Mouse (Mus musculus) limb, embryonic 15.5 days (tissue): ENCODE measurements around the gene Hist2h2ac. TPM values are rescaled to one million over a fixed set of nuclear protein-coding genes. Genes with fewer than 3 reads are reported as not detected.
"Not testable (repeated sequence)": the region's sequence is repeated elsewhere in the genome, so short reads cannot be mapped to it uniquely, and the experiment has no call there.

Experiments used
- ATAC-seq: fragments of 200-750 bp; cut with Nextera tagmentation; 2 replicates; pipeline ENCODE4 v1.8.0; 2017; ENCODE audit warnings: low read depth, moderate TSS enrichment; ENCODE audit not compliant: insufficient number of reproducible peaks, low FRiP score, low TSS enrichment
- H3K27ac ChIP-seq: fragments of 300-500 bp; sonication (generic); 2 replicates; pipeline ENCODE4 v1.5.1; 2015; ENCODE audit warnings: moderate library complexity, mild to moderate bottlenecking, inconsistent platforms
- H3K27me3 ChIP-seq: fragments of 300-500 bp; sonication (generic); 2 replicates; pipeline ENCODE4 v1.6.1; 2015; ENCODE audit warnings: inconsistent platforms
- H3K36me3 ChIP-seq: fragments of 300-500 bp; sonication (generic); 2 replicates; pipeline ENCODE4 v1.6.1; 2015; ENCODE audit warnings: inconsistent platforms
- H3K4me1 ChIP-seq: fragments of 300-500 bp; sonication (generic); 2 replicates; pipeline ENCODE4 v1.6.1; 2015; ENCODE audit warnings: inconsistent platforms
- H3K4me2 ChIP-seq: fragments of 300-500 bp; sonication (generic); 2 replicates; pipeline ENCODE4 v1.6.1; 2015; ENCODE audit warnings: mild to moderate bottlenecking, inconsistent platforms
- H3K4me3 ChIP-seq: fragments of 300-500 bp; sonication (generic); 2 replicates; pipeline ENCODE4 v1.5.1; 2015; ENCODE audit warnings: mild to moderate bottlenecking, inconsistent platforms
- H3K9ac ChIP-seq: fragments of 300-500 bp; sonication (generic); 2 replicates; pipeline ENCODE4 v1.6.1; 2015; ENCODE audit warnings: inconsistent platforms
- H3K9me3 ChIP-seq: fragments of 300-500 bp; sonication (generic); 2 replicates; pipeline ENCODE4 v1.6.1; 2016; ENCODE audit warnings: inconsistent platforms
- WGBS: fragments of 180-500 bp; shearing (Covaris S2); methylation state at CpG from one replicate; pipeline ENCODE4 v1.1.7; 2015; 5-methylcytosine and 5-hydroxymethylcytosine counted together
- polyA plus RNA-seq: library from polyadenylated mRNA; unstranded; fragments of >200 nt; fragmentation: Nextera tagmentation; extraction: Ambion mirVana; gene quantifications from 2 replicates; pipeline ENCODE4 v1.2.1, GENCODE M21; 2015

The Hist2h2ac gene
- polyA plus RNA-seq, 1 experiment from 2014 or later, result 8.7 TPM

- Histone ChIP-seq H3K4me2 (peak overlapping the region; percentile 75), H3K4me3 (peak overlapping the region; percentile 57), H3K27ac (peak overlapping the region; percentile 99), H3K4me1 (peaks cover 16% of the 10 kb centered on the region), H3K9ac (peak overlapping the region; percentile 74)
- not testable (repeated sequence) for H3K9me3 ChIP-seq, ATAC-seq, H3K27me3 ChIP-seq, H3K36me3 ChIP-seq
- WGBS, result under 1% methylated on average over 36 of the region's 47 CpGs
Measured at GRCm38 (mm10) chr3:96220131-96220764, 432 bp downstream of the Hist2h2ac start.

- H3K4me1 ChIP-seq, result peaks cover 16% of the 10 kb centered on the region
- H3K36me3 ChIP-seq, result no peaks in the 10 kb centered on the region
- peak within 1 kb of the TSS; percentile 75 for H3K4me2 ChIP-seq
- under 1% methylated on average over 35 of the region's 37 CpGs for WGBS
- no peaks in the 10 kb centered on the region for H3K9me3 ChIP-seq
- peak within 1 kb of the TSS; percentile 99 for H3K27ac ChIP-seq
- H3K9ac ChIP-seq, result peak within 1 kb of the TSS; percentile 74
- H3K4me3 ChIP-seq, result peak within 1 kb of the TSS; percentile 57
- no peaks in the 10 kb centered on the region for H3K27me3 ChIP-seq
- ATAC-seq, result peak; percentile 90
Measured at GRCm38 (mm10) chr3:96219661-96220130, 984 bp downstream of the Hist2h2ac start, which contains the start of the genes Bola1 and Hist2h2ab. Bola1 (minus strand) TSS chr3:96219709. Hist2h2ab (plus strand) TSS chr3:96219865.

- Histone ChIP-seq H3K9ac (peak overlapping the region; percentile 48), H3K4me2 (peak overlapping the region; percentile 75), H3K4me3 (peak overlapping the region; percentile 57), H3K36me3 (no peaks in the 10 kb centered on the region), H3K4me1 (peaks cover 16% of the 10 kb centered on the region), H3K9me3 (no peaks in the 10 kb centered on the region), H3K27me3 (no peaks in the 10 kb centered on the region), H3K27ac (peak overlapping the region; percentile 99)
- ATAC-seq, result 0 out of 2 replicates have a peak, but pooled peaks have one; percentile 10
- under 1% methylated on average over 12 of the region's 12 CpGs for WGBS
Measured at GRCm38 (mm10) chr3:96219191-96219641, 1.5 kb downstream of the Hist2h2ac start.

- no peaks in the 10 kb centered on the region for H3K27me3 ChIP-seq
- H3K4me3 ChIP-seq, result no peak overlapping the region
- no peaks in the 10 kb centered on the region for H3K36me3 ChIP-seq
- 27% methylated on average over 15 of the region's 15 CpGs for WGBS
- no peak overlapping the region for H3K9ac ChIP-seq
- no peaks in the 10 kb centered on the region for H3K9me3 ChIP-seq
- ATAC-seq, result no peak
- no peak overlapping the region for H3K4me2 ChIP-seq
- H3K27ac ChIP-seq, result no peak overlapping the region
- H3K4me1 ChIP-seq, result no peaks in the 10 kb centered on the region
Measured at GRCm38 (mm10) chr3:96209242-96209641, 11.4 kb downstream of the Hist2h2ac start.

- no peak overlapping the region for H3K4me3 ChIP-seq
- H3K27ac ChIP-seq, result no peak overlapping the region
- H3K27me3 ChIP-seq, result no peaks in the 10 kb centered on the region
- H3K4me2 ChIP-seq, result no peak overlapping the region
- H3K9ac ChIP-seq, result no peak overlapping the region
- WGBS, result 75% methylated on average over 3 of the region's 3 CpGs
- no peaks in the 10 kb centered on the region for H3K4me1 ChIP-seq
- no peaks in the 10 kb centered on the region for H3K9me3 ChIP-seq
- H3K36me3 ChIP-seq, result no peaks in the 10 kb centered on the region
- no peak for ATAC-seq
Measured at GRCm38 (mm10) chr3:96207819-96208218, 12.9 kb downstream of the Hist2h2ac start.

GRCm38 (mm10) chr3:96199731-96200130 lies 20.9 kb downstream of the Hist2h2ac start:
- Histone ChIP-seq H3K36me3 (no peaks in the 10 kb centered on the region), H3K4me1 (peaks cover 15% of the 10 kb centered on the region), H3K4me2 (no peak overlapping the region), H3K4me3 (no peak overlapping the region), H3K27ac (no peak overlapping the region), H3K27me3 (no peaks in the 10 kb centered on the region), H3K9ac (no peak overlapping the region), H3K9me3 (no peaks in the 10 kb centered on the region)
- ATAC-seq, result no peak
- WGBS, result 52% methylated on average over 2 of the region's 2 CpGs

GRCm38 (mm10) chr3:96198601-96199251 lies 22.0 kb downstream of the Hist2h2ac start:
- WGBS, result 25% methylated on average over 8 of the region's 8 CpGs
- not testable (repeated sequence) for H3K36me3 ChIP-seq, H3K9me3 ChIP-seq, H3K4me2 ChIP-seq, ATAC-seq, H3K27me3 ChIP-seq, H3K27ac ChIP-seq, H3K9ac ChIP-seq
- peaks cover 15% of the 10 kb centered on the region for H3K4me1 ChIP-seq
- H3K4me3 ChIP-seq, result peak overlapping the region; percentile 67; the same call in 1 of the 2 replicates

GRCm38 (mm10) chr3:96198181-96198580 lies 22.5 kb downstream of the Hist2h2ac start:
- H3K9ac ChIP-seq, result 0 out of 2 replicates have a peak overlapping the region, but pooled peaks have one; percentile 1
- no peak for ATAC-seq
- no peaks in the 10 kb centered on the region for H3K36me3 ChIP-seq
- 5% methylated on average over 6 of the region's 6 CpGs for WGBS
- H3K4me2 ChIP-seq, result peak overlapping the region; percentile 98
- no peaks in the 10 kb centered on the region for H3K9me3 ChIP-seq
- peak overlapping the region; percentile 67 for H3K4me3 ChIP-seq
- H3K27ac ChIP-seq, result peak overlapping the region; percentile 28; the same call in 1 of the 2 replicates
- no peaks in the 10 kb centered on the region for H3K27me3 ChIP-seq
- peaks cover 15% of the 10 kb centered on the region for H3K4me1 ChIP-seq

- Histone ChIP-seq H3K9ac (peak overlapping the region; percentile 70), H3K27me3 (no peaks in the 10 kb centered on the region), H3K9me3 (no peaks in the 10 kb centered on the region), H3K4me3 (peak overlapping the region; percentile 67), H3K4me1 (peaks cover 15% of the 10 kb centered on the region), H3K27ac (peak overlapping the region; percentile 97), H3K36me3 (no peaks in the 10 kb centered on the region), H3K4me2 (peak overlapping the region; percentile 98)
- ATAC-seq, result peak; percentile 90
- 0% methylated on average over 50 of the region's 50 CpGs for WGBS
Measured at GRCm38 (mm10) chr3:96197129-96197749, 23.4 kb downstream of the Hist2h2ac start.

- Histone ChIP-seq H3K27me3 (no peaks in the 10 kb centered on the region), H3K27ac (peak overlapping the region; percentile 97), H3K4me1 (peaks cover 15% of the 10 kb centered on the region), H3K4me2 (peak overlapping the region; percentile 98), H3K36me3 (no peaks in the 10 kb centered on the region), H3K9me3 (no peaks in the 10 kb centered on the region), H3K9ac (peak overlapping the region; percentile 70), H3K4me3 (peak overlapping the region; percentile 67)
- peak; percentile 40; the same call in 1 of the 2 replicates for ATAC-seq
- WGBS, result 16% methylated on average over 27 of the region's 27 CpGs
Measured at GRCm38 (mm10) chr3:96196437-96197128, 24.1 kb downstream of the Hist2h2ac start.

GRCm38 (mm10) chr3:96195616-96196313 lies 24.9 kb downstream of the Hist2h2ac start:
- no peak overlapping the region for H3K4me2 ChIP-seq
- H3K4me3 ChIP-seq, result no peak overlapping the region
- H3K27me3 ChIP-seq, result no peaks in the 10 kb centered on the region

More at GRCm38 (mm10) chr3:96195616-96196313, 24.9 kb downstream of the Hist2h2ac start:
- no peaks in the 10 kb centered on the region for H3K9me3 ChIP-seq
- no peaks in the 10 kb centered on the region for H3K36me3 ChIP-seq
- no peak overlapping the region for H3K27ac ChIP-seq
- H3K4me1 ChIP-seq, result peaks cover 15% of the 10 kb centered on the region
- H3K9ac ChIP-seq, result no peak overlapping the region
- 94% methylated on average over 11 of the region's 11 CpGs for WGBS
- ATAC-seq, result no peak
